Mouse (Mus musculus) lung, postnatal 0 days (tissue): ENCODE results near the gene Ccdc3. TPM values are rescaled to one million over a fixed set of nuclear protein-coding genes. Genes with fewer than 3 reads are reported as not detected.

ENCODE experiments used
- ATAC-seq: fragments of 200-750 bp; cut with Nextera tagmentation; 2 replicates; pipeline ENCODE4 v1.8.0; 2017; ENCODE audit warnings: moderate library complexity
- DNase-seq: peaks from one replicate; pipeline ENCODE4 v3.0.0-alpha.2; 2016; ENCODE audit warnings: low spot score
- H3K27ac ChIP-seq: fragments of 300-500 bp; sonication (generic); 2 replicates; pipeline ENCODE4 v1.5.1; 2014; ENCODE audit warnings: antibody characterized with exemption, mild to moderate bottlenecking, low read length, mixed read lengths
- H3K27me3 ChIP-seq: fragments of 300-500 bp; sonication (generic); replicated peaks from 2 replicates; pipeline ENCODE4 v1.6.1; 2014; ENCODE audit warnings: low read length, mixed read lengths; ENCODE audit not compliant: insufficient read depth
- H3K36me3 ChIP-seq: fragments of 300-500 bp; sonication (generic); 2 replicates; pipeline ENCODE4 v1.6.1; 2014; ENCODE audit warnings: low read length, mixed read lengths; ENCODE audit not compliant: insufficient read depth
- H3K4me1 ChIP-seq: fragments of 300-500 bp; sonication (generic); 2 replicates; pipeline ENCODE4 v1.6.1; 2014; ENCODE audit warnings: antibody characterized with exemption, low read depth, low read length, mixed read lengths; ENCODE audit not compliant: insufficient read depth
- H3K4me2 ChIP-seq: fragments of 300-500 bp; sonication (generic); replicated peaks from 2 replicates; pipeline ENCODE4 v1.6.1; 2014; ENCODE audit warnings: low read depth, mild to moderate bottlenecking, low read length, moderate library complexity, mixed read lengths
- H3K4me3 ChIP-seq: fragments of 300-500 bp; sonication (generic); 2 replicates; pipeline ENCODE4 v1.5.1; 2014; ENCODE audit warnings: low read depth, low read length
- H3K9ac ChIP-seq: fragments of 300-500 bp; sonication (generic); replicated peaks from 2 replicates; pipeline ENCODE4 v1.6.1; 2014; ENCODE audit warnings: low read depth, mild to moderate bottlenecking
- H3K9me3 ChIP-seq: fragments of 300-500 bp; sonication (generic); 2 replicates; pipeline ENCODE4 v1.6.1; 2016; ENCODE audit warnings: low read length, mixed read lengths
- CTCF ChIP-seq: IDR thresholded peaks from 2 replicates; pipeline ENCODE4 v1.5.1; 2016; ENCODE audit warnings: antibody characterized with exemption, mild to moderate bottlenecking
- EP300 ChIP-seq: IDR thresholded peaks from 2 replicates; pipeline ENCODE4 v1.6.1; 2016; ENCODE audit warnings: antibody characterized with exemption, mild to moderate bottlenecking, control low read depth
- WGBS: fragments of 180-500 bp; shearing (Covaris S2); extraction: QIAGEN DNeasy Blood & Tissue Kit; methylation state at CpG from one replicate; pipeline ENCODE4 v1.1.7; 2014; 5-methylcytosine and 5-hydroxymethylcytosine counted together
- polyA plus RNA-seq: library from polyadenylated mRNA; unstranded; fragments of >200 nt; fragmentation: Nextera tagmentation; extraction: Ambion mirVana; gene quantifications from 2 replicates; pipeline ENCODE4 v1.2.1, GENCODE M21; 2015

The Ccdc3 gene
- polyA plus RNA-seq, 1 experiment from 2014 or later = 6.5 TPM

- Histone ChIP-seq H3K4me1 (no peaks in the 10 kb centered on the region), H3K9me3 (no peaks in the 10 kb centered on the region), H3K27me3 (no peaks in the 10 kb centered on the region), H3K36me3 (no peaks in the 10 kb centered on the region), H3K9ac (no peak overlapping the region), H3K27ac (no peak overlapping the region), H3K4me2 (no peak overlapping the region), H3K4me3 (no peak overlapping the region)
- ATAC-seq (peak; percentile 49), DNase-seq (peak; percentile 14)
- 34% methylated on average over 4 of the region's 4 CpGs for WGBS
- TF ChIP-seq EP300 (no peak), CTCF (no peak)
These were observed 28.4 kb downstream of the Ccdc3 start for GRCm38 (mm10) chr2:5165941-5166361.

- DNase-seq (no peak), ATAC-seq (no peak)
- no peaks in the 10 kb centered on the region for H3K9me3 ChIP-seq
- no peak for TF ChIP-seq EP300
- no peak for TF ChIP-seq CTCF
- H3K4me2 ChIP-seq = no peak overlapping the region
- WGBS = 76% methylated on average over 2 of the region's 2 CpGs
- no peaks in the 10 kb centered on the region for H3K27me3 ChIP-seq
- no peaks in the 10 kb centered on the region for H3K4me1 ChIP-seq
- no peak overlapping the region for H3K4me3 ChIP-seq
- no peaks in the 10 kb centered on the region for H3K36me3 ChIP-seq
- no peak overlapping the region for H3K9ac ChIP-seq
- no peak overlapping the region for H3K27ac ChIP-seq
These were observed 29.2 kb downstream of the Ccdc3 start for GRCm38 (mm10) chr2:5166796-5167195.

GRCm38 (mm10) chr2:5170815-5171214, 33.2 kb downstream of the Ccdc3 start:
- Histone ChIP-seq H3K36me3 (no peaks in the 10 kb centered on the region), H3K9me3 (no peaks in the 10 kb centered on the region), H3K4me3 (no peak overlapping the region), H3K9ac (no peak overlapping the region), H3K27me3 (no peaks in the 10 kb centered on the region), H3K4me2 (no peak overlapping the region), H3K27ac (no peak overlapping the region), H3K4me1 (no peaks in the 10 kb centered on the region)
- DNase-seq (no peak), ATAC-seq (no peak)
- no peak for TF ChIP-seq EP300
- no peak for TF ChIP-seq CTCF
- WGBS = 72% methylated on average over 4 of the region's 4 CpGs

GRCm38 (mm10) chr2:5171301-5172000, 33.9 kb downstream of the Ccdc3 start:
- H3K9me3 ChIP-seq = no peaks in the 10 kb centered on the region
- no peaks in the 10 kb centered on the region for H3K36me3 ChIP-seq
- DNase-seq (no peak), ATAC-seq (no peak)
- TF ChIP-seq CTCF (no peak), EP300 (no peak)
- H3K4me3 ChIP-seq = no peak overlapping the region
- H3K27me3 ChIP-seq = no peaks in the 10 kb centered on the region
- WGBS = 66% methylated on average over 5 of the region's 5 CpGs
- H3K4me1 ChIP-seq = no peaks in the 10 kb centered on the region
- H3K27ac ChIP-seq = no peak overlapping the region
- H3K4me2 ChIP-seq = no peak overlapping the region
- H3K9ac ChIP-seq = no peak overlapping the region

GRCm38 (mm10) chr2:5172773-5173172, 35.2 kb downstream of the Ccdc3 start:
- DNase-seq = no peak
- H3K9ac ChIP-seq = no peak overlapping the region
- ATAC-seq = no peak
- H3K4me3 ChIP-seq = no peak overlapping the region
- H3K36me3 ChIP-seq = no peaks in the 10 kb centered on the region
- no peak overlapping the region for H3K4me2 ChIP-seq
- no peak overlapping the region for H3K27ac ChIP-seq
- no peaks in the 10 kb centered on the region for H3K27me3 ChIP-seq
- 90% methylated on average over 2 of the region's 2 CpGs for WGBS
- H3K9me3 ChIP-seq = no peaks in the 10 kb centered on the region
- H3K4me1 ChIP-seq = no peaks in the 10 kb centered on the region
- no peak for TF ChIP-seq EP300
- TF ChIP-seq CTCF = no peak

- H3K9me3 ChIP-seq = no peaks in the 10 kb centered on the region
- H3K4me1 ChIP-seq = no peaks in the 10 kb centered on the region
- no peak overlapping the region for H3K9ac ChIP-seq
- ATAC-seq (no peak), DNase-seq (no peak)
- H3K36me3 ChIP-seq = no peaks in the 10 kb centered on the region
- no peak overlapping the region for H3K27ac ChIP-seq
- no peaks in the 10 kb centered on the region for H3K27me3 ChIP-seq
- no peak overlapping the region for H3K4me2 ChIP-seq
- no peak for TF ChIP-seq EP300
- TF ChIP-seq CTCF = no peak
- no peak overlapping the region for H3K4me3 ChIP-seq
These were observed 37.1 kb downstream of the Ccdc3 start for GRCm38 (mm10) chr2:5174716-5175115.
